Mouse (Mus musculus): ENCODE data around the gene Lmna. TPM values are rescaled to one million over a fixed set of nuclear protein-coding genes. Genes with fewer than 3 reads are reported as not detected.

Lmna gene
- polyA plus RNA-seq, 1 experiment from 2014 or later = 311 TPM

- no peaks in the 10 kb centered on the region for H3K9me3 ChIP-seq
- peaks cover 29% of the 10 kb centered on the region for H3K4me1 ChIP-seq
- peaks cover 17% of the 10 kb centered on the region for H3K36me3 ChIP-seq
- WGBS = 15% methylated on average over 29 of the region's 29 CpGs
- ATAC-seq (ENCODE audit: insufficient number of reproducible peaks, insufficient read depth, low FRiP score, low TSS enrichment, low read depth) = 0 out of 2 replicates have a peak, but pooled peaks have one; percentile 57
- H3K4me3 ChIP-seq = peak overlapping the region; percentile 31
- H3K9ac ChIP-seq = peak overlapping the region; percentile 58
- H3K27ac ChIP-seq = no peak overlapping the region; the same call in 1 of the 2 replicates
- no peaks in the 10 kb centered on the region for H3K27me3 ChIP-seq
- H3K4me2 ChIP-seq = peak overlapping the region; percentile 57
These were observed 73.2 kb downstream of the Lmna start for GRCm38 (mm10) chr3:88436395-88437201.

- no peak for ATAC-seq (ENCODE audit: insufficient number of reproducible peaks, insufficient read depth, low FRiP score, low TSS enrichment, low read depth)
- WGBS = 47% methylated on average over 10 of the region's 10 CpGs
These were observed 74.2 kb downstream of the Lmna start for GRCm38 (mm10) chr3:88435515-88435914.

More at GRCm38 (mm10) chr3:88435515-88435914, 74.2 kb downstream of the Lmna start:
- Histone ChIP-seq H3K27ac (no peak overlapping the region), H3K9me3 (no peaks in the 10 kb centered on the region), H3K36me3 (peaks cover 17% of the 10 kb centered on the region), H3K27me3 (no peaks in the 10 kb centered on the region), H3K9ac (0 out of 2 replicates have a peak overlapping the region, but pooled peaks have one; percentile 32), H3K4me1 (peaks cover 23% of the 10 kb centered on the region), H3K4me3 (no peak overlapping the region), H3K4me2 (no peak overlapping the region)

MicroRNAs within 50 kb of the gene (microRNA counts, 519-probe panel; counts per million panel counts)
- 236 counts per million, percentile 44 among the panel's probes with 10 or more counts for microRNA mmu-miR-1905

Small RNA genes lying within 50 kb of the gene (microRNA-seq; reads per million reads assigned to microRNA genes)
- gene Mir1905 (not detected), gene Mir7011 (not detected)

Other genes starting within 250 kb of the Lmna start
- 0.55 and 3.5 TPM in 2 replicates for gene Gm38392, start 222.7 kb downstream of the Lmna start, polyA plus RNA-seq (2015; fragmentation: Nextera tagmentation; extraction: Ambion mirVana)
- gene Tsacc, start 213.0 kb downstream of the Lmna start, polyA plus RNA-seq (2015; fragmentation: Nextera tagmentation; extraction: Ambion mirVana) = 15.0 and 16.1 TPM in 2 replicates
- gene Cct3, start 212.8 kb downstream of the Lmna start, polyA plus RNA-seq (2015; fragmentation: Nextera tagmentation; extraction: Ambion mirVana) = 517 and 559 TPM in 2 replicates
- 164 and 188 TPM in 2 replicates for gene Glmp, start 184.9 kb downstream of the Lmna start, polyA plus RNA-seq (2015; fragmentation: Nextera tagmentation; extraction: Ambion mirVana)
- 9.1 and 10.4 TPM in 2 replicates for gene Tmem79, start 173.8 kb downstream of the Lmna start, polyA plus RNA-seq (2015; fragmentation: Nextera tagmentation; extraction: Ambion mirVana)
- gene Smg5, start 173.7 kb downstream of the Lmna start, polyA plus RNA-seq (2015; fragmentation: Nextera tagmentation; extraction: Ambion mirVana) = 55.0 and 58.3 TPM in 2 replicates
- 4.2 and 4.9 TPM in 2 replicates for gene Paqr6, start 145.4 kb downstream of the Lmna start, polyA plus RNA-seq (2015; fragmentation: Nextera tagmentation; extraction: Ambion mirVana)
- gene Bglap3, start 137.2 kb downstream of the Lmna start, polyA plus RNA-seq (2015; fragmentation: Nextera tagmentation; extraction: Ambion mirVana) = 0.28 TPM in 1 of 2 replicates, not detected in the other
- 0.58 TPM in 1 of 2 replicates, not detected in the other for gene Bglap2, start 131.3 kb downstream of the Lmna start, polyA plus RNA-seq (2015; fragmentation: Nextera tagmentation; extraction: Ambion mirVana)
- 0.91 TPM in 1 of 2 replicates, not detected in the other for gene Bglap, start 125.5 kb downstream of the Lmna start, polyA plus RNA-seq (2015; fragmentation: Nextera tagmentation; extraction: Ambion mirVana)
- gene Pmf1, start 99.6 kb downstream of the Lmna start, polyA plus RNA-seq (2015; fragmentation: Nextera tagmentation; extraction: Ambion mirVana) = 121 and 153 TPM in 2 replicates
- gene Slc25a44, start 84.8 kb downstream of the Lmna start, polyA plus RNA-seq (2015; fragmentation: Nextera tagmentation; extraction: Ambion mirVana) = 16.5 and 16.7 TPM in 2 replicates
- gene Sema4a, start 48.8 kb downstream of the Lmna start, polyA plus RNA-seq (2015; fragmentation: Nextera tagmentation; extraction: Ambion mirVana) = 10.3 and 13.3 TPM in 2 replicates
- 32.2 and 33.4 TPM in 2 replicates for gene Mex3a, start 22.4 kb upstream of the Lmna start, polyA plus RNA-seq (2015; fragmentation: Nextera tagmentation; extraction: Ambion mirVana)
- gene Rab25, start 38.3 kb upstream of the Lmna start, polyA plus RNA-seq (2015; fragmentation: Nextera tagmentation; extraction: Ambion mirVana) = 18.6 and 19.5 TPM in 2 replicates
- gene Lamtor2, start 43.1 kb upstream of the Lmna start, polyA plus RNA-seq (2015; fragmentation: Nextera tagmentation; extraction: Ambion mirVana) = 164 and 169 TPM in 2 replicates
- 43.0 and 44.6 TPM in 2 replicates for gene Ubqln4, start 43.8 kb upstream of the Lmna start, polyA plus RNA-seq (2015; fragmentation: Nextera tagmentation; extraction: Ambion mirVana)
- gene Ssr2, start 65.9 kb upstream of the Lmna start, polyA plus RNA-seq (2015; fragmentation: Nextera tagmentation; extraction: Ambion mirVana) = 259 and 274 TPM in 2 replicates
- gene Arhgef2, start 96.0 kb upstream of the Lmna start, polyA plus RNA-seq (2015; fragmentation: Nextera tagmentation; extraction: Ambion mirVana) = 91.6 and 99.4 TPM in 2 replicates
- gene Rxfp4, start 143.2 kb upstream of the Lmna start, polyA plus RNA-seq (2015; fragmentation: Nextera tagmentation; extraction: Ambion mirVana) = not detected in 2 replicates
- gene Khdc4, start 175.8 kb upstream of the Lmna start, polyA plus RNA-seq (2015; fragmentation: Nextera tagmentation; extraction: Ambion mirVana) = 92.5 and 106 TPM in 2 replicates
- gene Rit1, start 206.9 kb upstream of the Lmna start, polyA plus RNA-seq (2015; fragmentation: Nextera tagmentation; extraction: Ambion mirVana) = 51.4 and 54.4 TPM in 2 replicates

All from embryonic facial prominence, embryonic 13.5 days (tissue).